Mouse (Mus musculus) left cerebral cortex, adult 11 months (tissue): ENCODE results near the gene Atg2b.

Source experiments
- DNase-seq: peaks from one replicate; pipeline ENCODE4 v3.0.0; 2022; ENCODE audit warnings: low spot score

The Atg2b gene

DNA sequence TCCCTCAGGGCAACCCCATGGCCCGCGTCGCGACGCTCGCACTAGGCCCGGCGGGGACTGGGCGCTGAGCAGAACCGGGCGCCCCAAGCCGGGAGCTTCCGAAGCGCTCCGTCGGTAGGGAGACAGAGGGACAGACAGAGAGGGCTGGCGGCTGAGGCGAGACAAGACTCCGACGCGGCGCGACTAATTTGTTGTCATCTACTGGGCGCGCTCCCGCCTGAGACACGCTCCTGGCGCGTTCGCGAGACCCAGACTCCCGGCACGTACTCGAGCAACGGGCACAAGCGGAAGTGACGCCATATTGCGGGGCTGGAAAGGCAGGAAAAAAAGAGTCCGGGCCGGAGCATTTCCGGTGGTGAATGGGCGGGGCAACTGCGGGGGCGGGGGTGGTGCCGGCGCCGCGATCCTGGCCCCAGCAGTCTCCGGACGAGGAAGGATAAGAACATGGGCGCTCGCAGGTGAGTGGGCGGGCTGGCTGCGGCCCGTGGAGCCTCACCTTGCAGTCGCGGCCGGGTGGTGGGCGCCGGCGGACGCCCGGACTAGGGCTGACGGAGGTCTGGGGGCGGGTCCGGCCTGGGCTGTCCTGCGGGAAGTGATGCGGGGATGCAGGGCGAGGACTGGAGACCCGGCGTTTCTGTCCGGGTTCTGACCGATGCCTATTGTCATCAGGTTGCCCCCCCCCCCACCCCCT lies at the start of gene Atg2b:
Atg2b (minus strand) TSS at position 211 of the 691 bp plus-strand sequence.
- DNase-seq = peak; percentile 91

DNA sequence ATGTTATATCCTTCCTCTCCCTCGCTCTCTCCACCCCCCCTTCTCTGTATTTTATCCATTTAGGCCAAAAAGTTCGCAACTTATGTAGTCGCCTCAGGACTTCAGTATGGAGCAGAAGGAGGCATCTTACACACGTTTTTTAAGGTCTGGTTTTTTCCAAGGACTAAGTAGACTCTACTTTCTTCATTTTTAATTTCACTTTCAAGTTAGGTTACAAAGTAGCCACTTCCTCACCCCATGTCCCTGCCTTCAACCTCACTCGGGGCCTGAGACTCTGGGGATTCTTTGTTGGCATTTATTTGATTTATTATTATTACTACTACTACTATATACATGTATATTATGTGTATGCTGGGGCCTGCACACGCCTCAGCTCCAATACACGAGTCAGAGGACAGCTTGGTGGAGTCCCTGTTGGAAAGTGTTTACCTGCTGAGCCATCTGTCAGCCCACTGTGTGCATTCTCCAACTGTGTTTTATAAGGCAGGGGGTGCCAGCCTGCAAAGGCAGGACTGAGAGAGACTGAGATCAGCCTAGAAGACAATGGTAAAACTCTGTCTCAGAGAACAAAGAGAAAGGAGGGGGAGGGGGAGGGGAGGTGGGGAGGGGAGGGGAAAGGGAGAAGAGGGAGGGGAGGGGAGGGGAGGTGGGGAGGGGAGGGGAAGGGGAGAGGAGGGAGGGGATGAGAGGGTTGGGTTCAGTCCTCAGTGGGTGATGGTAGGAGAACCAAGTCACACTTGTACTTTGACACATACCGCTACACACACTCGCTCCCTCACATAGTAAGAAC lies 48.6 kb upstream of the Atg2b start:
- DNase-seq = no peak

DNA sequence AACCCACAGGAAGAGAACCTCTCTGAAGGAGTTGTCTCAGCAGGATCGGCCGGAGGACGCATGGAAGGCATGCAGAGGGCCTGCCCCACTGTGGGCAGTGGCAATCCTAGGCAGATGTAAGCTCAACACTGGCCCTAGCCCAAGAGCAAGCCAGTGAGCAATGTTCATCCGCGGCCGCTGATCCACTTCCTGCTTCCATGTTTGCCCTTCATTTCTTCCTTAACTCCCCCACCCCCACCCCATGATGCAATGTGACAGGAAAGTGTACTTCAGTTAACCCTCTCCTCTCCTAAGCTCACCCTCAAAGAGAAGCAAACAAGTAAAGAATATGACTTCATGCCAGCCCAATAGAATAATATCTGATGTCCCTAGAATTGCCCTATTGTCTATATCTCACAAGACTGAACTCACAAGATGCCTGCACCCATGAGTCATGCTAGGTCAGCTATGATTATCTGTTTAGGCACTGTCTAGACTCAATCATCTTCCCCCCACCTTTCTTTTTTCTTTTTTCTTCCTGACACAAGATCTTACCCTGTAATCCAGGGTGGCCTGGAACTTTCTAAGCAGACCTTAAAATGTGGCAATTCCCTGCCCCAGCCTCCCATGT lies 45.9 kb upstream of the Atg2b start:
- DNase-seq = no peak

DNA sequence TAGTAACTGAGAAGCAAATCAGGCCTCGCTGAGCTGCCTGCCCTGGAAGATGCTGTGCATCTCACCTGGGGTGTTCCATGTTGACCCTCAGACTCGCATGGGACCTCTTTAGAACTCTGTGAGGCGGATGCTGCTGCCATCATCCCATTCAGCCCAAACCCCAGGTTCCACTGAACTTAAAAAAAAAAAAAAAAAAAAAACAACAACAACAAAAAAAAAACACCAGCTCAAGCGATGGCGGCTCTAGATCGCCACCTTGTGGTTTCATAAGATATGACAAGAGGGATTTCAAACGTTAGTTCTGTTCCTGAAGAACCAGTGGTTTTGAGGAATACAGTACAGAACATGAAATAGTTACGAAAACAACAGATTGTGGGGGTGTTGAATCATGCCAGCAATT lies 43.0 kb upstream of the Atg2b start:
- DNase-seq = no peak

DNA sequence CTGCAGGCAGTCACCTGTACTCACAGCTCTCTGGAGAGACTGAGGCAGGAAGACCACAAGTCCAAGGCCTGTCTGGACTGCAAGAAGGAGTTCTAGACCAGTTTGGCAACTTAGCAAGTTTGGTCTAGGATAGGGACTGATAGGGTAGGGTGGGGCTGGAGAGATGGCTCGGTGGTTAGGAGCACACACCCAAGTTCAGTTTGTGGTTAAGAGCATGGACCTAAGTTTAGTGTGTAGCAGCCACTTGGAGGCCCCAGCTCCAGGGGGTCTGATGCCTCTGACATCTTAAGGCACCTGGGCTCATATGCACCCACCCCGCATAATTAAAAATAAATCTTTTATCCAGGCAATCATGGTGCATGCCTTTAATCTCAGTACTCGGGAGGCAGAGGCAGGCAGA lies 42.3 kb upstream of the Atg2b start:
- no peak for DNase-seq

DNA sequence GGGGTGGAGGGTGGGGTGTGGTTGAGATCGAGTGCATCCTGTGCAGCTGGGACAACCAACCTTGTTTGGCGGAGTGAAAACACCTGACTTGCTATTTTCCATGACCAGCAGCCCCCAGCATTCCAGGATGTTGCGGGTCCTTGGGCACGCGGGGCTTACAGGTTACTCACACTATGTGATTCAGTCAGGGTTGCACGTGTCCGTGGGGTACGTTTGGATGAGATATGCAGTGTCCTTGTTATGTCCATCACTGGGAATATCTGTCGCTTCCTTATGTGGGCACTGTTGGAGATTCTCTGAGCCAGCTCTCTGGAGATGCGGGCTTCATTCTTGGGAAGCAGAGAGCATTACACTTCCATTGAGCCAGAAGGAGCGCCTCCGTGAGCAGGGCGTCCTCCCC lies 40.7 kb upstream of the Atg2b start:
- DNase-seq = no peak

DNA sequence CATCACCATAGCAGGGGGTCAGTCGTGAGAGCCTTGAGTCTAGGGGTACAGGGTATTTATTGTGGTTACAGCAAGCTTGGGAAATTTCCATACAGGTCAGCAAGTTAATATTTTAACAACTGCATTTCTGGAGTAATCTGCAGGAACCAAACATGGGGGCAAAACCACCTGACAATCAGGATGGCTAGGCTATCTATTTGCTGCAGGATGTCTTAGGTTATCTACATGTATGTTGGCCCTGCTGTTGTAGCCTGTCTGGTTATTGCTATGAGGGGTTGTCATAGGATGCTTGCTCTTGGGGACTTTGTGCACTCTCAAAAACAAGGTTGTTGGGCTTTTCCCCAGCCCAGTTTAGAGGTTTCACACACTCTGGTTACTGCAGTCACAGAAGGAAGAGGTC lies 39.6 kb upstream of the Atg2b start:
- no peak for DNase-seq

DNA sequence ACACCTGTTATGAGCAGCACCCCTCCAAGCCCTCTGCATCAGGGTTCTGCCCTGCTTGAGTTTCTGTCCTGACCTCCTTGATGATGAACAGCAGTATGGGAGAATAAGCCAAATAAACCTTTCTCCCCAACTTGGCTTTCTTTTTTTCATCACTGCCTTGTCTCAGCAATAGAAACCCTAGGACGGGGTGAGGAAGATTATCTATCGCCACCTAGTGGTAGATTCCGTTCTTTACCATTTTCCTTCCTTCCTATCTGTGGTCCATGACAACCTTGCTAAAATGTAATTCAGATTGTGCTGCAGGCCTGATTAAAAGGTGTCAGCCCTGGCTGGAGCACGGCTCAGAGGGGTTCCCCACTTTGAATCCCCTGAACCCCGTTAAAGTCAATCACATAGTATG lies 37.6 kb upstream of the Atg2b start:
- DNase-seq = no peak

DNA sequence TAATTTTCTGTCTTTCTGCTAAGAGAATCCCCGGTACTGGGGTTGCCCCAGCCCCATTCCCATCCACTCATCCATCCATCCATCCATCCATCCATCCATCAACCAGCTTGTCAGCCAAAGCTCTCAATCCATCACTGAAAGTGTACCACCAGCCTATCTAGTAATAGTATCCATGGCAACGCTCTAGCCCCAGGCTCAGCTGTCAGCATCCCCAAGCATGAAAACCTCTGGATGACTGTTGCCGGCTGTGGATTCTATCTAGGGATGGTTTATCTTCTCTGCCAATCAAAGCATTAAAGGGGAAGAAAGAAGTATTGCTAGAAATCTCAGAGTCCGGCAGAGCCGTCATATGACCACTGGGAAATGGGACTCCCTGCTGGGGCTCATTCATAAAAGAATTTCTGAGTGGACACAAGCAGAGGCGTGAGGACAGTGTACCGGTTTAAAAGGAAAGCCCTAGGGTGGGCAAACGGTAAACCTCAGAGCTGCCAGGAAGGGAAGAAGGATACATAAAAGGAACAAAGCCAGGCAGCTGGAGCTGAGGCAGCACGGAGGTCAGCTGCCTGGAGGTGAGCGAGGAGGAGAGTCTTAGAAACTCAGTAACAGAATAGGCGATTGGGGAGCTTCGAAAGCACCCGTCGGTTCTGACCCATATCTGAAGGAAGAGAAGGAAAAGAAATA lies 36.6 kb upstream of the Atg2b start:
- DNase-seq = no peak

DNA sequence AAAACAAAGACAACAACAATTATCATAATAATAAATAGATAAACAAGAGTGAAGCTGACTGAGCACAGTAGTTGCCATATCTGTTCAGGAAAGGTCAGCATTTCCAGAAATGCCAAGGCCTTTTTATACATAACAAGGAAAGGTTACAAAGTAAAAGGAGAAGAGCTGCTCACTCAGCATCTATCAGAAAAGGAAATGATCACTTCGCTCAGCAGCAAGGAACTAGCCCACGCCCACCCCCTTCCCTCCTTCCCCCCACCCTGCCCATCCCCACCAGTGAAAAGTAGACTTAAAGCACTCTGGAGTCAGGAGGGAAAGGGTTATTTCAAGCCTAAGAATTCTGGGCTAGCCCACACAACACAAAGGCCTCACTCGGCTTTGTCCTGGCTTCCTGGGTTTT lies 35.2 kb upstream of the Atg2b start:
- DNase-seq = no peak

DNA sequence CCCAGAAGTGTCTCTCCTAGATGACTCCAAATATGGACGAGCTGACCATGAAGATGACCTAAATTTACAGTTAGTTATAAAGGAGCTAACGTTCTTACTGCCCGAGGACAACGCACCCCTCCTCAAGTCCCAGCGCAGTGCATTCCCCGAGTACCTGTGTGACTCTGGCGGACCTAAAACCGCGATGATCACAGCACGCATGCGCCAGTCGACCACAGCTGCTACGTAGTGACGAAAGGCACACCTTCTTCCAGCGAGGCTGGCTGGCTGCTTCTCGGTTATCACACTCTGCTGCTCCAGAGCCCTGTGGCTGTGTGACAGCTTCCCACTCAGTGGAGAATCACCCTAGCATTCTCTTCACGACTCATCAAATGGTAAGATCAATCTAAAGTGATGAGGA lies 33.6 kb upstream of the Atg2b start:
- DNase-seq = no peak

DNA sequence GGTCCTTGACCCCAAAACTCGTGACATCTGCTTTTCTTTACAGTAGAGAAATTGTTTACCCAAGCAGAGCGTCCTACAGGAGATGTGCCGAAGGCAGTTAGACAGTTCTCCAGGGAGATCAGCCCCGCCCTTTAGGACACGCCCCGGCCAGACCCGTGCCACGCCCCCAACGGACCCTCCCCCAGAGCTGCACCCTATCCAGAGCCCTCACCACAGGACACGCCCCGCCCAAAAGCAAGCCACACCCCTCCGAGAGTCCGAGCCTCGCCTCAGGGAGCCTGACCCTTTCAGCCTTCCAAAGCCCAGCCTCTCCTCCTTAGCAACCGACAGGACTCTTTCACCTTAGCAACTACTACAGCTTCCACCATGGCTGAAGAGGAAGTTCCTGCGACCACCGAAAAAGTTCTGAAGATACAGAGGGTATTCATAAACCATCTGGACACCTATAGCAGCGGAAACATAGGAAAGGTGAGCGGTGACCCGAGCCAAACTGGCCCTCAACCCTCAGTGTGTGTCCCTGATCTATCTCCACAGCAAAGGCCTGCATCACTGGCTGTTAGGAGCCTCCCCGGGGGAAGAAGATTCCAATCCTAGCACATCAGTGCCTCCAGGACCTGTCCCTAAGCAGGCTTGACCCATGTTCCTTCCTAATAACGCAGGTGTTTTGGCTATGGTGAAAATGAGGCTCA lies 20.9 kb upstream of the Atg2b start, which contains the start of gene Ak7:
Ak7 (plus strand) TSS at position 178 of the 689 bp plus-strand sequence.
- no peak for DNase-seq

DNA sequence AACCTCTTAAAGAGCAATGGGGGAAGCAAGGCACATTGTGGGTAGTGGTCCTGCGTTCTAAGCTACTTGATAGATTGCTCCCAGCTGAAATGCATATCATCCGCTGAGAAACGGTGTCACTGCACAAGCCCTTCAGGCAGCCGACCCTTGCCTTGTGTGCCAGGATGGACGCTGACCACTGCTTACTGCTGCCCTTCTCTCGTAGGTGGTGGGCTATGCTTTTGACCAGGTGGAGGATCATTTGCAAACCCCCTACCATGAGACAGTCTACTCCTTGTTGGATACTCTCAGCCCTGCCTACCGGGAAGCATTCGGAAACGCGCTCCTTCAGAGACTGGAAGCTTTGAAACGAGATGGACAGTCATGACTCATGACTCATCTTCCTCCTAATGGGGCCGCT lies 15.4 kb upstream of the Atg2b start:
- no peak for DNase-seq

DNA sequence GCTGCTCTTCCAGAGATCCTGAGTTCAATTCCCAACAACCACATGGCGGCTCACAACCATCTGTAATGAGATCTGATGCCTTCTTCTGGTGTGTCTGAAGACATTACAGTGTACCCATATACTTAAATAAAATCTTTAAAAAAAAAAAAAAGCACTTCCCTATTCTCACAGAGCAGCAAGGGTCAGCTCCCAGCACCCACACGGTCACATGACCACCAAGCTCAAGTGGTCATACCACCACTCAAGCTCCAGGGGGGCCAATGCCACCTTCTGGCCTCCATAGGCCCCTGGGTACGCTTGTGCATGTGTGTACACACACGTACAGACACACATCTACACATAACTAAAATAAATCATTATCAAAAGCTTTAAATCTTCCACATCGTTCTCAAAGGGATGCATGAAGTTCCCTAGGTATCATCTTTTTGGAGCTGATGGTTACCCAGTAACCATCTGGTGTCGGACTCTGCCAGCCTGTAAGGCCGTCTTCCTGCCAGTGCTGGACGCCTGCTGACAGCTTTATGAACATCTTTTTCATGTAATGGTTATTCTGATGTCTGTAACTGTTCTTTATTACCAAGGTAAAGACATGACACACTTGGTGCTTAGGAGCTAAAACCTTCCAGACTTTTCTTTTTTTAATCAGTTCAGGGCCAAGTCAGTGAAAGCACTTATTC lies 12.2 kb upstream of the Atg2b start:
- DNase-seq = no peak

DNA sequence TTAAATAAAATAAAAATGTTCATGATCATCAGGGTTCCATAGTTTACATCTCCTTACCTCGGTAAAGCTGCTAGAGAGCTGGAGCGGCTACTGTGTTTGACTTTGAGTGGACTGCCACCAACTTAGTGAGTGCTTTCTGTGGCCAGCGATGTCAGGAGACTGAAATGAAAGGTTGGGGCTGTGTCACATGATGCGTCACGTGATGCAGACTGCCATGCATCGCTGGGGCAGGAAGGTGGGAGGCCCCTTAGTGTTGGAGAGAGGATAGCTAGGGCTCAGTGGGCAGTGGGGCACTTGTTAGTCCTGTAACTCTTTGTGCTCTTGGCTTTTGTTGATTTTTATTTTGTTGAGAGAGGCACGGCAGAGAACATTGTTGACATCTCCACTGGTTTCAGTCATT lies 10.8 kb upstream of the Atg2b start:
- DNase-seq = no peak

DNA sequence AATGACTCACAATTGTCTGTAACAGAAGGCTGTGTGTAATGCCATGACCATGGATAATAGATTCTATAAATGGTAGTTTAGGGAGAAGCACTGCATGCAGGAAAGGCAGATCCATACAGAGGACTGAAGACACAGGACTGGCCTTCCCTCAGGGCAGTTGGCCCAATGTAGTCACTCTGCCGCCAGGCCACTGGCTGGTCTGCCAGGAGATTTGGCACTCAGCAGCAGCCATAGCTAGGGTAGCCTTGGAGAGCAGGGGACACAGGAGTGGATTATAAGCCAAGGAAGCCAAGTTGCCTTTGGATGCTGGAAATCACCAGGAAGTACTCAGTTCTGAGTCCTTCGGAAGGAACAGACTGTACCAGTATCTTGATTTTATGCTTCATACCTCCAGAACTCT lies 9.0 kb upstream of the Atg2b start:
- DNase-seq = no peak

DNA sequence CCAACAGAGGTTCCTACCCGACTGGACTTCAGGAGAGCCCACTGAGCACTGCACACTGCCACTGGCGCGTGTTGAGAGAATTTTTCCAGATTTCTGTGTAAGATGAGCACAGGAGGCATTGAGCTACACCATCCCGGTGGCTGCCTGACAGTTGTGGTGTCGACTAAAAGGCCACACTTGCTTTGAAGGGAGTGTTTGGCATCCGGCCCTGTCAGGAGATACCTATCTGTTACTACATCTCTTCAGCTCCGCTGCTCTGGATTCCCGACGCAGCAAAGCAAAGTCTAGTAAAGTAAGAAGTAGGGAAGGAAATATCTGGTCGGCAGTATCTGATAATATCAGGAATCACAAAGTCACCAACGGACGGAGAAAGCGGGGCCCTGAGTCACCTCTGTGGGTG lies 4.4 kb upstream of the Atg2b start:
- no peak for DNase-seq

DNA sequence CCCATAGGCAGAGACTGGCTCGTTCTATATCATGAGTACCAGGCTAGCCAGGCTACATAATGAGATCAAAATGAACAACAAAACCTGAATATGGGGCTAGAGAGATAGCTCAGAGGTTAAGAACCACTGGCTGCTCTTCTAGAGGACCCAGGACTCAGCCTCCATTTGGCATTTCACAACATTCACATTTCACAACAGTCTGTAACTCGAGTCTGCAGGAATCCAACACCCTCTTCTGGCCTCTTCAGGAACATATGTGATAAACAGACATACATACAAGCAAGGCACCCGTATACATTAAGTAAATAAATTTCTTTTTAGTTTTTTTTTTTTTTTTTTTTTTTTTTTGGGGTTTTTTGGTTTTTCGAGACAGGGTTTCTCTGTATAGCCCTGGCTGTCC lies 3.5 kb upstream of the Atg2b start:
- DNase-seq = no peak

DNA sequence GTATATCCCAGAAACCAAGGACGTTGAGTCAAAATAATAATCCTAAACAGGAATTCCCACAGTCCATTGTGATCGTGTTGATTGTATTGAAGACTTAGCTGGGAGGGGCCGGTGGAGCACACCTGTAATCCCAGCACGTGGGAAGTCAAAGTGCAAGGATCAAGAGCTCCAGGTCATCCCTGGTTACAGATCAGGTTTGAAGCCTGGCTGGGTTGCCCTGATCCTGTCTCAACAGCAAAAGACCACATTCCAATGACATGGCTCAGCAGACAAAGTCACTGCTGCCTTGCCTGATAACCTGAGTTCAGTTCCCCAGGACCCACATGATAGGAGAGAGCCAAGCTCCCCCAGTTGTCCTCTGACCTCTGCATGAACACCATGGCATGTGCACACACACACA lies 2.4 kb upstream of the Atg2b start:
- DNase-seq = no peak

DNA sequence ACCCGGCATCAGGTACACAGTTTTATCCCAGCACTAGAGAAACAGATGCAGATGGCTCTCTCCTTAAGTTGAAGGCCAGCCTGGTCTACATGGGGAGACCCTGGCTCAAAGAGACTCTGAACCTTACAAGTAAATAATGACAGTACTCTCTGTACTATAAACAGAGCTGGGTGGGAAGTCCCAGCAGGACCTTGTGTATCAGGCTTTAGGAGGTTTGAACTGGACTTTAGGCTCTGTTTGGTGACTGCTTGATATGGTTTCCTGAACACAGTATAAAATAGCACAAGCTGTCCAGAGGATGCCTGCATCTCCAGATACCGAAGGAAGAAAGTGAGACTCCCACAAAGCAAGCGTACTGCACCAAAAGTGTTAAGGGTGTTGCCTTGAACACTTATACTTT lies 1.8 kb upstream of the Atg2b start:
- no peak for DNase-seq
